Mouse (Mus musculus) ES-E14 (cell line): Measurements from ENCODE around the gene Ccdc9. TPM values are rescaled to one million over a fixed set of nuclear protein-coding genes. Genes with fewer than 3 reads are reported as not detected.
"Not testable (repeated sequence)": the region's sequence is repeated elsewhere in the genome, so short reads cannot be mapped to it uniquely, and the experiment has no call there.

Experiments
- DNase-seq: peaks from one replicate; pipeline ENCODE4 v3.0.0-alpha.2; 2013; ENCODE audit warnings: low read depth, low spot score
- H3K27ac ChIP-seq: 2 replicates; pipeline ENCODE4 v1.5.1; 2012; ENCODE audit warnings: low read depth, mild to moderate bottlenecking, low read length, moderate library complexity, mixed read lengths; ENCODE audit not compliant: poor library complexity, insufficient read depth, severe bottlenecking
- H3K36me3 ChIP-seq: 2 replicates; pipeline ENCODE4 v1.6.1; 2012; ENCODE audit warnings: mild to moderate bottlenecking, low read length, moderate library complexity, mixed read lengths; ENCODE audit not compliant: control insufficient read depth, poor library complexity, insufficient read depth, severe bottlenecking
- H3K4me1 ChIP-seq, 2 experiments: fragments of 150-350 bp in 1 of 2; sonication (generic) in 1 of 2; 2 replicates each; pipeline ENCODE4 v1.6.1; 2012; ENCODE audit warnings: low read length in 2 of 2, mild to moderate bottlenecking in 1 of 2, mixed read lengths in 1 of 2; ENCODE audit not compliant: control insufficient read depth in 2 of 2, insufficient read depth in 2 of 2, poor library complexity in 1 of 2
- H3K4me3 ChIP-seq, 2 experiments: fragments of 150-350 bp in 1 of 2; sonication (generic) in 1 of 2; 2 replicates each; pipeline ENCODE4 v1.5.1; 2012; ENCODE audit warnings: low read length in 2 of 2, low read depth in 1 of 2, mild to moderate bottlenecking in 1 of 2, mixed read lengths in 1 of 2; ENCODE audit not compliant: insufficient read depth in 1 of 2, poor library complexity in 1 of 2, severe bottlenecking in 1 of 2
- H3K9ac ChIP-seq: 2 replicates; pipeline ENCODE4 v1.6.1; 2012; ENCODE audit warnings: low read depth, mild to moderate bottlenecking, low read length, mixed read lengths; ENCODE audit not compliant: poor library complexity, insufficient read depth, severe bottlenecking
- H3K9me3 ChIP-seq: fragments of 150-350 bp; sonication (generic); 2 replicates; pipeline ENCODE4 v1.6.1; 2012; ENCODE audit warnings: low read depth, mild to moderate bottlenecking, low read length; ENCODE audit not compliant: control insufficient read depth, insufficient read depth
- CHD2 ChIP-seq: IDR thresholded peaks from 2 replicates; pipeline ENCODE4 v1.6.1; 2014; ENCODE audit warnings: mild to moderate bottlenecking, low read depth, low read length, inconsistent platforms
- HCFC1 ChIP-seq: IDR thresholded peaks from 2 replicates; pipeline ENCODE4 v1.6.1; 2012; ENCODE audit warnings: low read length, inconsistent platforms, borderline replicate concordance; ENCODE audit not compliant: insufficient read depth
- MAFK ChIP-seq: IDR thresholded peaks from 2 replicates; pipeline ENCODE4 v1.6.1; 2014; ENCODE audit warnings: mild to moderate bottlenecking, low read depth, low read length, inconsistent platforms; ENCODE audit not compliant: insufficient read depth
- ZC3H11A ChIP-seq: IDR thresholded peaks from 2 replicates; pipeline ENCODE4 v1.6.1; 2012; ENCODE audit warnings: low read depth, mild to moderate bottlenecking, inconsistent platforms, low read length, borderline replicate concordance
- ZNF384 ChIP-seq: IDR thresholded peaks from 2 replicates; pipeline ENCODE4 v1.6.1; 2012; ENCODE audit warnings: low read depth, low read length, inconsistent platforms
- in situ Hi-C, 2 experiments: fragments of 600-800 bp; cut with MboI; formaldehyde crosslinking; loops; one replicate each; pipeline ENCODE4 v1.15.1; 2025; ENCODE audit warnings: low sequenced_read_pairs in 2 of 2, inconsistent platforms in 1 of 2; ENCODE audit not compliant: unreplicated experiment in 2 of 2
- total RNA-seq: library from RNA; depleted of rRNA; stranded (reverse); fragments of 300-350 nt; gene quantifications from 2 replicates; pipeline ENCODE4 v1.2.3, GENCODE M21; 2012

Ccdc9 gene
- total RNA-seq, 1 experiment, result 53.9 TPM

DNA sequence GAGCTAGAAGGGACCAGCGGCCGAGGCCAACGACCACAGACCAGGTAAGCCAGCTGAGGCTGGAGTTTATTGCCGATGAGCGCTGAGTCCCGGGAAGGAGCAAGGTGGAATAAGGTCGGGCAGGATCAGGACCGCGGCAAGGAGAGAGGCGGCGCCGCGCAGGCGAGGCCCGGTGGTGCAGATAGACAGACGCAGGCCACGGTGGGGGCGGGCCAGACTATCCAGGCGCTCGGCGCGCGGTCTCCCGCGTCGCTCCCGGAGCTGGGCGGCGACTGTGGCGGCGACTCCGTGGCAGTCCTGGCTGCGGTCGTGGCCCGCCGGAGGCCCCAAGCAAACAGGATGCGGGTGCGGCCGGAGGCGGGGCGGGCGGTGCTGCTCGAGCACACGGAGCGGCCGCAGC lies 13.9 kb downstream of the Ccdc9 start:
- H3K9me3 ChIP-seq, result no peaks in the 10 kb centered on the region
- peaks cover 19% of the 10 kb centered on the region for H3K36me3 ChIP-seq
- peak overlapping the region; percentile 82 to 89 for H3K4me3 ChIP-seq
- H3K4me1 ChIP-seq, result peaks cover 0 to 4% of the 10 kb centered on the region in 2 experiments; a peak in 1 of 4 replicates
- in situ Hi-C loops, result loop anchor here in 1 of 2 experiments (25.0 kb wide), 1 partner anchor 310 kb away; the partner anchor contains the start of gene Ehd2
- TF ChIP-seq MAFK, result no peak
- no peak for TF ChIP-seq ZNF384
- TF ChIP-seq CHD2, result no peak
- 0 out of 2 replicates have a peak, but pooled peaks have one; percentile 9 for TF ChIP-seq HCFC1
- TF ChIP-seq ZC3H11A, result no peak
- H3K9ac ChIP-seq, result peak overlapping the region; percentile 74
- 0 out of 2 replicates have a peak overlapping the region, but pooled peaks have one; percentile 34 for H3K27ac ChIP-seq
- no peak for DNase-seq

DNA sequence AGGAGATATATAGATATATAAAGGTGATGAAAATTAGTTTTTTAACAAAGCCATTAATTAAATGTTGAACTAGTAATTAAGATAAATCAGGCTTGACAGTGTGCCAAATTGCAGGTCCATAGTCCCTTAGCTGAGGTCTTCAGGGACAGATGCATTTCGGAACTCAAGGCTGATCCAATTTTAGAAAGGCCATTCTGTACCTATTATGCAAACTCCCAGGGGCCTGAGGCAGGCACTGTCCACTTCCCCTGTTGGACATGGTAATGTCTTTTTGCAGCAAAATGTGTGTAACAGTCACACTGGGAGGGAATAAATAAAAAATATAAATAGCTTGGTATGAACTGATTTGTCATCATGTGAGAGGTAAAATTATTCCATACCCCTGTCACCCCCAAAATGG lies 15.5 kb downstream of the Ccdc9 start:
- DNase-seq, result no peak
- TF ChIP-seq HCFC1, result no peak
- in situ Hi-C loops, result loop anchor here in 1 of 2 experiments (25.0 kb wide), 1 partner anchor 309 kb away; the partner anchor contains the start of gene Ehd2
- H3K27ac ChIP-seq, result no peak overlapping the region
- H3K36me3 ChIP-seq, result peaks cover 12% of the 10 kb centered on the region
- no peak overlapping the region for H3K4me3 ChIP-seq
- H3K9ac ChIP-seq, result no peak overlapping the region
- H3K4me1 ChIP-seq, result peaks cover 0 to 4% of the 10 kb centered on the region in 2 experiments; a peak in 1 of 4 replicates
- H3K9me3 ChIP-seq, result no peaks in the 10 kb centered on the region

DNA sequence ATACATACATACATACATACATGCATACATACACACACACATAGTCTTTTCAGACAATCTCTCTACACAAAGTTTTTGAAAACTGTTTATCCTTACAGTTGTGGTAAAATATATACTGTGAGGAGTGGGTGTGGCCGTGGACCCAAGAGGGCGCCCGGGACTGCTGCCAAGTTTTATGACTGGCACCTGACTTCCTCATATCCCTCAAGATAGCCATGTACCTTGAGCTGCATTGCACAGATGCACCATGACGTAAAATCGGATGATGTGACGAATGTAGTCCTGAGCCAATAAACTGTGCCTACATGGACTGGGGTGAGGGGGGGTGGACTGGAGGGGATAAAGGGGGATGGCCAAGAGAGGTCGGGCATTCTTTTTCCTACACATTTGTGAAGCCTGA lies 20.0 kb downstream of the Ccdc9 start:
- H3K27ac ChIP-seq, result not testable (repeated sequence)

DNA sequence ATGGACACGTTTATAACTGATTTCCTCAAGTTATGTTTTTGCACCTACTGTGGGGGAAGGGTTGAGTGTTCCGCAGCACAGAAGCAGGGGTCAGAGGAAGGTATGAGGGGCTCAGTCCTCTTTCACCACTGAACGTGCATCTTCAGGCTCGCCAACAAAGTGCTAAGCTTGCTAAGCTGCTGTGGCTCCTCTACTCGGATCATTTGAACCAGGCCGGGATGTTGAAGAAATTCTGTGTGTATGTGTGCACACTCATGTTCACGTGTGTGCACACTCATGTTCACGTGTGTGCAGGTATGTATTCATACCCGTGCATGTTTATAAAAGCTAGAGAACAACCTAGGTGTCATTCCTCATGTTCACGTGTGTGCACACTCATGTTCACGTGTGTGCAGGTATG lies 20.7 kb downstream of the Ccdc9 start:
- no peaks in the 10 kb centered on the region for H3K36me3 ChIP-seq
- DNase-seq, result no peak
- no peak overlapping the region for H3K4me3 ChIP-seq
- no peak overlapping the region for H3K9ac ChIP-seq
- in situ Hi-C loops, result loop anchor here in 1 of 2 experiments (25.0 kb wide), 1 partner anchor 304 kb away; the partner anchor contains the start of gene Ehd2
- TF ChIP-seq CHD2, result no peak
- TF ChIP-seq ZC3H11A, result no peak
- no peaks in the 10 kb centered on the region for H3K4me1 ChIP-seq
- no peak overlapping the region for H3K27ac ChIP-seq
- no peaks in the 10 kb centered on the region for H3K9me3 ChIP-seq

More for the DNA sequence above, 20.0 kb downstream of the Ccdc9 start:
- in situ Hi-C loops, result loop anchor here in 1 of 2 experiments (25.0 kb wide), 1 partner anchor 304 kb away; the partner anchor contains the start of gene Ehd2
- DNase-seq, H3K9ac ChIP-seq, H3K36me3 ChIP-seq, H3K4me3 ChIP-seq, H3K9me3 ChIP-seq, H3K4me1 ChIP-seq: not testable (repeated sequence)

DNA sequence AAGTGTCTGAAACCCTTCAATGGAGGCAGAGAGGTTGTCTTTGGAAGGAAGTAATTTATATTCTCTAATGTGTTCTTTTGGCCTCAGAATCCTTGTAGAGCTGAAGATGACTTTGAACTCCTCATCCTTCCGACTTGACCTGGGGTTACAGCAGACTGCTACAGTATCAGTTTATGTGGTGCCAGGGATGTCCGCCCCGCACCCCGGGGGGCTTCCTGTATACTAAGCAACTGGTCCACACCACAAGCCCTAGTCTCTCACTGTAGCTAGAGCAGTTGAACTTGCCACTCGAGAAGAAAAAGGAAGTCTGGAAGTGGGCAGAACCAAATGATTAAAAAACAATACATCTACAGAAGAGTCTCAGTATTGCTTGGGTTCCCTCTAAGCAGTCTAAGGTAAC lies 22.8 kb downstream of the Ccdc9 start:
- TF ChIP-seq ZNF384 (no peak), HCFC1 (no peak), MAFK (no peak), ZC3H11A (no peak), CHD2 (no peak)
- Histone ChIP-seq H3K4me1 (no peaks in the 10 kb centered on the region), H3K27ac (no peak overlapping the region), H3K36me3 (no peaks in the 10 kb centered on the region), H3K9me3 (no peaks in the 10 kb centered on the region), H3K4me3 (no peak overlapping the region), H3K9ac (no peak overlapping the region)
- no peak for DNase-seq
- in situ Hi-C loops, result loop anchor here in 1 of 2 experiments (25.0 kb wide), 1 partner anchor 302 kb away; the partner anchor contains the start of gene Ehd2
